Mouse (Mus musculus): ENCODE measurements around the gene Scap. TPM values are rescaled to one million over a fixed set of nuclear protein-coding genes. Genes with fewer than 3 reads are reported as not detected.
"Not testable (repeated sequence)": the region's sequence is repeated elsewhere in the genome, so short reads cannot be mapped to it uniquely, and the experiment has no call there.

The Scap gene
- polyA plus RNA-seq, 1 experiment from 2014 or later, result 47.3 TPM

DNA sequence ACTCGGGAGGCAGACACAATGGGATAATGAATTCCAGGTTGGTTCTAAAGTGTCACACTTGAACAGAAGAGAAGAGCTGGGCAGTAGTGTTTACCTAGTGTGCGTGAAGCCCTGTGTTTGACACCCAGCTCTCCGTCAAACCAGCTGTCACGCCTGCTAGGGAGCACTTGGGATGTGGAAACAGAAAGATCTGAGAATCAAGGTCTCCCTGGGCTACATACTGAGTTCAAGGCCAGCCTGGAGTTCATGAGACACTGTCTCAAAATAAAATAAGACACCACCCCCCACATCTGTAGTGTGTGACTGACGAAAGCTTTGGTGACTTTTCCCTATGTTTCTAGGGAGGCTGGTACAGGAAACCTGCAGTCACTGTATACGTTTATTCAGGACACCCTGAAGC, 17.7 kb upstream of the Scap start:
- Histone ChIP-seq H3K36me3 (peaks cover 82% of the 10 kb centered on the region), H3K27ac (no peak overlapping the region), H3K4me2 (replicated peaks) (no peak overlapping the region), H3K4me1 (no peaks in the 10 kb centered on the region), H3K27me3 (no peaks in the 10 kb centered on the region), H3K9me3 (replicated peaks) (no peaks in the 10 kb centered on the region), H3K4me3 (no peak overlapping the region), H3K9ac (no peak overlapping the region)
- no peak for ATAC-seq (ENCODE audit: low FRiP score)
- WGBS, result 88% methylated on average over 6 of the region's 6 CpGs

GRCm38 (mm10) chr9:110315904-110316303, 17.2 kb upstream of the Scap start:
- 93% methylated on average over 8 of the region's 8 CpGs for WGBS
- no peak for ATAC-seq (ENCODE audit: low FRiP score)
- Histone ChIP-seq H3K9ac (no peak overlapping the region), H3K4me1 (no peaks in the 10 kb centered on the region), H3K27ac (no peak overlapping the region), H3K27me3 (no peaks in the 10 kb centered on the region), H3K36me3 (peaks cover 82% of the 10 kb centered on the region), H3K9me3 (replicated peaks) (no peaks in the 10 kb centered on the region), H3K4me3 (no peak overlapping the region), H3K4me2 (replicated peaks) (no peak overlapping the region)

DNA sequence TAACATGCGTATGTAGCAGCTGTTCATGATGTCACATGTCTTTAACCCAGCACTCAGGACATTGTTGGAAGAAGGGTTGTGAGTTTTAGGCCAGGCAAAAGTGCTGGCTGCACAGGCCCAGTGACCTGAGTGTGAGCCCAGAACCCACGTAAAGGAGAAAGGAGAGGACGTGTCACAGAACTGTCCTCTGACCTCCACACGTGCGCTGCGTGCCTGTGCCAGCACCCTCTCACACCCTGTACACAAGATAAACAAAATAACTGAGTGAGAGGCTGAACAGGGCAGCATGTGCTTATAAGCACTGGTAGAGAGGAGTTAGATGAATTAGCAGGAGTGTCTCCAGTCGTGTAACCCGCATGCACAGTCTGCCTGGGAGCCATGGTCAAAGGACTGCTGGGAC, 16.6 kb upstream of the Scap start:
- no peak overlapping the region for H3K4me2 ChIP-seq (replicated peaks)
- 96% methylated on average over 8 of the region's 8 CpGs for WGBS
- H3K4me3 ChIP-seq, result no peak overlapping the region
- no peaks in the 10 kb centered on the region for H3K27me3 ChIP-seq
- no peak overlapping the region for H3K27ac ChIP-seq
- no peak for ATAC-seq (ENCODE audit: low FRiP score)
- H3K4me1 ChIP-seq, result no peaks in the 10 kb centered on the region
- H3K36me3 ChIP-seq, result peaks cover 83% of the 10 kb centered on the region
- no peak overlapping the region for H3K9ac ChIP-seq
- H3K9me3 ChIP-seq (replicated peaks), result no peaks in the 10 kb centered on the region

- 80% methylated on average over 10 of the region's 10 CpGs for WGBS
- no peak overlapping the region for H3K27ac ChIP-seq
- ATAC-seq (ENCODE audit: low FRiP score), result no peak
Measured at GRCm38 (mm10) chr9:110320769-110321168, 12.3 kb upstream of the Scap start.

GRCm38 (mm10) chr9:110322972-110323371, 10.1 kb upstream of the Scap start:
- Histone ChIP-seq H3K36me3 (peaks cover 41% of the 10 kb centered on the region), H3K9ac (no peak overlapping the region)
- ATAC-seq (ENCODE audit: low FRiP score), result no peak

More at GRCm38 (mm10) chr9:110320769-110321168, 12.3 kb upstream of the Scap start:
- Histone ChIP-seq H3K36me3 (peaks cover 51% of the 10 kb centered on the region), H3K27me3 (no peaks in the 10 kb centered on the region), H3K9ac (no peak overlapping the region), H3K4me2 (replicated peaks) (no peak overlapping the region), H3K4me1 (no peaks in the 10 kb centered on the region), H3K4me3 (no peak overlapping the region), H3K9me3 (replicated peaks) (no peaks in the 10 kb centered on the region)

DNA sequence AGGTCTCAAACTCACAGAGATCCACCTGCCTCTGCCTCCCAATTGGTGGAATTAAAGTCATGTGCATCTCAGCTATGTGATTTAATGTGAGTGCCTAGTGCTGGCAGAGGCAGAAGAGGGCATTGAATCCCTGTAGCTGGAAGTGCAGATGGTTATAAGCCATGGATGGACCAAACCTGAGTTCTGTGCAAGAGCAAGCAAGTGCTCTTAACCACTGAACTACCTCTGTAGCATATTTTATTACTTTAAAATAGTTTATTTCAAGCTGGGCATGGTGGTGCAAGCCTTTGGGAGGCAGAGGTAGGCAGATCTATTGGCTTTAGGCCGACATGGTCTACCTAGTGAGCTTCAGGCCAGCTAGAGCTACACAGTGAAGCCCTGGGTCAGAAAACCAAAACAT, 8.9 kb upstream of the Scap start:
- Histone ChIP-seq H3K27ac (no peak overlapping the region), H3K4me2 (replicated peaks) (no peak overlapping the region)

More at GRCm38 (mm10) chr9:110322972-110323371, 10.1 kb upstream of the Scap start:
- Histone ChIP-seq H3K4me1 (no peaks in the 10 kb centered on the region), H3K4me3 (no peak overlapping the region), H3K4me2 (replicated peaks) (no peak overlapping the region), H3K27me3 (no peaks in the 10 kb centered on the region), H3K27ac (no peak overlapping the region), H3K9me3 (replicated peaks) (no peaks in the 10 kb centered on the region)

DNA sequence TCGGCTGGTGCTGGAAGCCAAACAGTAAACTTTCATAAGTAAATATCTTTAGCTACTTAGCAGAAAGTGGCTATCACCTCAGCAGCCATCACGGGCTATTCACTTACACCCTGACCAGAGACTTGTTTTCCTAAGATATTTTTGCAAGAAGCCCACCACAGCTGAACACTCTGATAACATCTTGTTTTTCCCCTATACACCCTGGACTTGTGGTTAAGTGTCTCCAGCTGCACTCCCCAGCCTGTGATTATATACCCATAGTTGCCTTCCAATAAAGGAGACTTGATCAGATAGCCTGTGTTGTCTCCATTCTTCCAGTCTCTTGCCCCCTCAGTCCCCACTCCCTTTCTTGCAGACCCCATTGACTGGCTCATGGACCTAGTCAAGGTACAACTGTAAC, 4.9 kb upstream of the Scap start:
- no peaks in the 10 kb centered on the region for H3K4me1 ChIP-seq
- WGBS, result 90% methylated on average over 2 of the region's 2 CpGs
- no peaks in the 10 kb centered on the region for H3K27me3 ChIP-seq
- H3K4me3 ChIP-seq, result no peak overlapping the region
- no peak for ATAC-seq (ENCODE audit: low FRiP score)
- H3K4me2 ChIP-seq (replicated peaks), result no peak overlapping the region
- no peaks in the 10 kb centered on the region for H3K9me3 ChIP-seq (replicated peaks)
- H3K9ac ChIP-seq, result no peak overlapping the region
- no peak overlapping the region for H3K27ac ChIP-seq
- no peaks in the 10 kb centered on the region for H3K36me3 ChIP-seq

More for the DNA sequence above, 8.9 kb upstream of the Scap start:
- H3K9ac ChIP-seq, result no peak overlapping the region
- no peaks in the 10 kb centered on the region for H3K4me1 ChIP-seq
- H3K9me3 ChIP-seq (replicated peaks), result no peaks in the 10 kb centered on the region
- no peak overlapping the region for H3K4me3 ChIP-seq
- H3K36me3 ChIP-seq, result peaks cover 29% of the 10 kb centered on the region
- ATAC-seq (ENCODE audit: low FRiP score), result no peak
- WGBS, result 80% methylated on average over 1 of the region's 1 CpGs
- no peaks in the 10 kb centered on the region for H3K27me3 ChIP-seq

GRCm38 (mm10) chr9:110328946-110329630, 4.0 kb upstream of the Scap start:
- H3K4me1 ChIP-seq, result peaks cover 5% of the 10 kb centered on the region
- H3K36me3 ChIP-seq, result no peaks in the 10 kb centered on the region
- H3K27me3 ChIP-seq, result no peaks in the 10 kb centered on the region
- ATAC-seq (ENCODE audit: low FRiP score), result no peak
- 82% methylated on average over 5 of the region's 5 CpGs for WGBS
- no peaks in the 10 kb centered on the region for H3K9me3 ChIP-seq (replicated peaks)
- H3K9ac ChIP-seq, result no peak overlapping the region
- H3K4me2 ChIP-seq (replicated peaks), result no peak overlapping the region
- H3K27ac ChIP-seq, result no peak overlapping the region
- no peak overlapping the region for H3K4me3 ChIP-seq

GRCm38 (mm10) chr9:110329655-110330054, 3.4 kb upstream of the Scap start:
- no peak overlapping the region for H3K4me2 ChIP-seq (replicated peaks)
- H3K9ac ChIP-seq, result no peak overlapping the region
- H3K27me3 ChIP-seq, result no peaks in the 10 kb centered on the region
- H3K36me3 ChIP-seq, result no peaks in the 10 kb centered on the region
- no peak overlapping the region for H3K27ac ChIP-seq
- H3K4me3 ChIP-seq, result no peak overlapping the region
- H3K4me1 ChIP-seq, result peaks cover 10% of the 10 kb centered on the region
- WGBS, result 86% methylated on average over 21 of the region's 21 CpGs
- no peaks in the 10 kb centered on the region for H3K9me3 ChIP-seq (replicated peaks)
- no peak for ATAC-seq (ENCODE audit: low FRiP score)

- WGBS, result 55% methylated on average over 6 of the region's 6 CpGs
Measured at GRCm38 (mm10) chr9:110330341-110330740, 2.7 kb upstream of the Scap start.

GRCm38 (mm10) chr9:110330913-110331312, 2.2 kb upstream of the Scap start:
- H3K27me3 ChIP-seq; ATAC-seq (ENCODE audit: low FRiP score); H3K4me3 ChIP-seq; H3K9ac ChIP-seq; H3K9me3 ChIP-seq (replicated peaks); H3K36me3 ChIP-seq; H3K27ac ChIP-seq; H3K4me2 ChIP-seq (replicated peaks): not testable (repeated sequence)
- 87% methylated on average over 5 of the region's 5 CpGs for WGBS
- peaks cover 11% of the 10 kb centered on the region for H3K4me1 ChIP-seq

More at GRCm38 (mm10) chr9:110330341-110330740, 2.7 kb upstream of the Scap start:
- Histone ChIP-seq H3K36me3 (no peaks in the 10 kb centered on the region), H3K9me3 (replicated peaks) (no peaks in the 10 kb centered on the region), H3K4me3 (no peak overlapping the region), H3K4me1 (peaks cover 11% of the 10 kb centered on the region), H3K9ac (no peak overlapping the region), H3K27ac (no peak overlapping the region), H3K27me3 (no peaks in the 10 kb centered on the region), H3K4me2 (replicated peaks) (no peak overlapping the region)
- ATAC-seq (ENCODE audit: low FRiP score), result no peak

GRCm38 (mm10) chr9:110333896-110334259, 790 bp downstream of the Scap start:
- peak; percentile 10; the same call in 1 of the 2 replicates for ATAC-seq (ENCODE audit: low FRiP score)
- Histone ChIP-seq H3K9me3 (replicated peaks) (no peaks in the 10 kb centered on the region), H3K9ac (peak overlapping the region; percentile 83), H3K36me3 (no peaks in the 10 kb centered on the region), H3K4me1 (peaks cover 11% of the 10 kb centered on the region), H3K4me2 (replicated peaks) (peak overlapping the region; percentile 90), H3K27me3 (no peaks in the 10 kb centered on the region), H3K27ac (no peak overlapping the region), H3K4me3 (peak overlapping the region; percentile 93)
- 13% methylated on average over 12 of the region's 12 CpGs for WGBS

DNA sequence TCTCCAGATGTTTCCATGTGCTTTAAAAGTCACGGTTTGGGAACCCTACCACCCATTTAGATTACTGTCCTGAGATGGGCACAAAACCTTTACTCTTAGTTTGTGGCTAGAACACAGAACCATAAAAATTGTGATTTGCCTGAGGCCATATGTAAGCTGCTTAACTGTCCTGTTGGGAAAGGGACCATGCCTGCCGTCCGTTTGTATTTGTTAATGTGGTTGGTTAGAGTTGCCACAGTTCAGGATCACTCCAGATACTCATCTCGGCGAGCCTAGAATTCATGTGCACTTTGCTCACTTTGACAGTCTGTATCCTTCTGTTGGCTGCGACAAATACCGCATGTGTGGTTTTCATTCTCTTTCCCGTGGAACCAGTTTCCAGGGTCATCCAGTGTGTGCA, 1.8 kb downstream of the Scap start:
- ATAC-seq (ENCODE audit: low FRiP score), result no peak
- no peak overlapping the region for H3K27ac ChIP-seq
- no peak overlapping the region for H3K4me2 ChIP-seq (replicated peaks)
- no peaks in the 10 kb centered on the region for H3K27me3 ChIP-seq
- no peaks in the 10 kb centered on the region for H3K9me3 ChIP-seq (replicated peaks)
- H3K36me3 ChIP-seq, result no peaks in the 10 kb centered on the region
- H3K4me1 ChIP-seq, result peaks cover 11% of the 10 kb centered on the region
- WGBS, result 76% methylated on average over 8 of the region's 8 CpGs
- no peak overlapping the region for H3K4me3 ChIP-seq
- H3K9ac ChIP-seq, result no peak overlapping the region

Measured in hindbrain, embryonic 12.5 days (tissue).